Mouse (Mus musculus) fat pad, adult 2 months (tissue): ENCODE measurements at regions not wholly inside any gene's neighbourhood (a gene's known extent, or its start where the extent isn't known, plus 50 kb on each side); places are given as distances from the start of the nearest gene placed in this dataset.

Experiments
- DNase-seq: peaks from one replicate; pipeline ENCODE4 v3.0.0-alpha.2; 2011; ENCODE audit warnings: low read depth, low spot score; ENCODE audit errors: extremely low read depth

GRCm38 (mm10) chr1:71844938-71845685, 192.1 kb upstream of the Fn1 start:
- no peak for DNase-seq

- DNase-seq: no peak
Observed at GRCm38 (mm10) chr1:71837764-71838163, 184.8 kb upstream of the Fn1 start.

GRCm38 (mm10) chr1:71837039-71837648, 184.1 kb upstream of the Fn1 start:
- no peak for DNase-seq

- DNase-seq: no peak
Observed at GRCm38 (mm10) chr1:71830379-71830778, 177.4 kb upstream of the Fn1 start.

- no peak for DNase-seq
Observed at GRCm38 (mm10) chr1:71824410-71824809, 171.4 kb upstream of the Fn1 start.

GRCm38 (mm10) chr1:71822123-71822522, 169.1 kb upstream of the Fn1 start:
- DNase-seq: no peak

- no peak for DNase-seq
Observed at GRCm38 (mm10) chr1:71821099-71821498, 168.1 kb upstream of the Fn1 start.

- DNase-seq: no peak
Observed at GRCm38 (mm10) chr1:71816306-71816705, 163.3 kb upstream of the Fn1 start.

- no peak for DNase-seq
Observed at GRCm38 (mm10) chr1:71814141-71814540, 161.1 kb upstream of the Fn1 start.

- DNase-seq: no peak
Observed at GRCm38 (mm10) chr1:71812171-71812695, 159.2 kb upstream of the Fn1 start.

- no peak for DNase-seq
Observed at GRCm38 (mm10) chr1:71811196-71811788, 158.3 kb upstream of the Fn1 start.

GRCm38 (mm10) chr1:71808005-71808404, 155.0 kb upstream of the Fn1 start:
- DNase-seq: no peak

- DNase-seq: no peak
Observed at GRCm38 (mm10) chr1:71807586-71807985, 154.6 kb upstream of the Fn1 start.

- DNase-seq: no peak
Observed at GRCm38 (mm10) chr1:71801283-71802066, 148.5 kb upstream of the Fn1 start.

GRCm38 (mm10) chr1:71800581-71800980, 147.6 kb upstream of the Fn1 start:
- DNase-seq: no peak

GRCm38 (mm10) chr1:71798636-71799035, 145.6 kb upstream of the Fn1 start:
- DNase-seq: no peak

- DNase-seq: no peak
Observed at GRCm38 (mm10) chr1:71788408-71788807, 135.4 kb upstream of the Fn1 start.

GRCm38 (mm10) chr1:71784880-71785279, 131.9 kb upstream of the Fn1 start:
- DNase-seq: no peak

- no peak for DNase-seq
Observed at GRCm38 (mm10) chr1:71778292-71778691, 125.3 kb upstream of the Fn1 start.

- DNase-seq: no peak
Observed at GRCm38 (mm10) chr1:71775865-71776501, 123.0 kb upstream of the Fn1 start.

GRCm38 (mm10) chr1:71772526-71772925, 119.5 kb upstream of the Fn1 start:
- DNase-seq: no peak
